Mouse (Mus musculus) limb, embryonic 13.5 days (tissue): ENCODE results near the gene Cops9. TPM values are rescaled to one million over a fixed set of nuclear protein-coding genes. Genes with fewer than 3 reads are reported as not detected.
A peak's percentile ranks its signal among the peaks of the same experiment; 100 is the strongest.

ENCODE experiments used
- ATAC-seq: fragments of 200-750 bp; cut with Nextera tagmentation; 2 replicates; pipeline ENCODE4 v1.8.0; 2017; ENCODE audit warnings: low read depth, moderate number of reproducible peaks, moderate TSS enrichment; ENCODE audit not compliant: low FRiP score
- H3K27ac ChIP-seq: fragments of 300-500 bp; sonication (generic); 2 replicates; pipeline ENCODE4 v1.5.1; 2015; ENCODE audit warnings: inconsistent platforms, mild to moderate bottlenecking, moderate library complexity
- H3K27me3 ChIP-seq: fragments of 300-500 bp; sonication (generic); 2 replicates; pipeline ENCODE4 v1.6.1; 2015; ENCODE audit warnings: mild to moderate bottlenecking, inconsistent platforms
- H3K36me3 ChIP-seq: fragments of 300-500 bp; sonication (generic); 2 replicates; pipeline ENCODE4 v1.6.1; 2015; ENCODE audit warnings: inconsistent platforms, mild to moderate bottlenecking, moderate library complexity
- H3K4me1 ChIP-seq: fragments of 300-500 bp; sonication (generic); 2 replicates; pipeline ENCODE4 v1.6.1; 2015; ENCODE audit warnings: inconsistent platforms
- H3K4me2 ChIP-seq: fragments of 300-500 bp; sonication (generic); replicated peaks from 2 replicates; pipeline ENCODE4 v1.6.1; 2015; ENCODE audit warnings: inconsistent platforms, mild to moderate bottlenecking, moderate library complexity
- H3K4me3 ChIP-seq: fragments of 300-500 bp; sonication (generic); 2 replicates; pipeline ENCODE4 v1.5.1; 2015; ENCODE audit warnings: moderate library complexity, mild to moderate bottlenecking, inconsistent platforms
- H3K9ac ChIP-seq: fragments of 300-500 bp; sonication (generic); 2 replicates; pipeline ENCODE4 v1.6.1; 2015; ENCODE audit warnings: mild to moderate bottlenecking, inconsistent platforms
- H3K9me3 ChIP-seq: fragments of 300-500 bp; sonication (generic); 2 replicates; pipeline ENCODE4 v1.6.1; 2016; ENCODE audit warnings: inconsistent platforms
- WGBS: fragments of 180-500 bp; shearing (Covaris S2); methylation state at CpG from one replicate; pipeline ENCODE4 v1.1.7; 2015; 5-methylcytosine and 5-hydroxymethylcytosine counted together
- polyA plus RNA-seq: library from polyadenylated mRNA; unstranded; fragments of >200 nt; fragmentation: Nextera tagmentation; extraction: Ambion mirVana; gene quantifications from 2 replicates; pipeline ENCODE4 v1.2.1, GENCODE M21; 2015

Cops9 gene
- polyA plus RNA-seq, 1 experiment from 2014 or later, result 386 TPM

- H3K36me3 ChIP-seq, result no peaks in the 10 kb centered on the region
- peaks cover 7% of the 10 kb centered on the region for H3K4me1 ChIP-seq
- 81% methylated on average over 6 of the region's 6 CpGs for WGBS
- H3K4me2 ChIP-seq, result no peak overlapping the region
- H3K27ac ChIP-seq, result no peak overlapping the region
- H3K9me3 ChIP-seq, result peaks cover 6% of the 10 kb centered on the region; the same call in 1 of the 2 replicates
- no peak for ATAC-seq
- H3K27me3 ChIP-seq, result peaks cover 4% of the 10 kb centered on the region; the same call in 1 of the 2 replicates
- H3K4me3 ChIP-seq, result no peak overlapping the region
- H3K9ac ChIP-seq, result no peak overlapping the region
These were observed 25.3 kb upstream of the Cops9 start for GRCm38 (mm10) chr1:92667106-92667505.

GRCm38 (mm10) chr1:92659392-92659791 is 17.6 kb upstream of the Cops9 start:
- Histone ChIP-seq H3K36me3 (no peaks in the 10 kb centered on the region), H3K27ac (no peak overlapping the region), H3K4me2 (no peak overlapping the region), H3K9ac (no peak overlapping the region), H3K4me3 (no peak overlapping the region), H3K4me1 (no peaks in the 10 kb centered on the region), H3K9me3 (no peaks in the 10 kb centered on the region), H3K27me3 (peaks cover 4% of the 10 kb centered on the region; the same call in 1 of the 2 replicates)
- no peak for ATAC-seq
- 60% methylated on average over 5 of the region's 5 CpGs for WGBS

- H3K9ac ChIP-seq, result no peak overlapping the region
- H3K4me1 ChIP-seq, result no peaks in the 10 kb centered on the region
- no peak overlapping the region for H3K4me2 ChIP-seq
- no peaks in the 10 kb centered on the region for H3K9me3 ChIP-seq
- no peak for ATAC-seq
- H3K4me3 ChIP-seq, result no peak overlapping the region
- no peak overlapping the region for H3K27ac ChIP-seq
- H3K27me3 ChIP-seq, result no peaks in the 10 kb centered on the region
- WGBS, result 65% methylated on average over 11 of the region's 11 CpGs
- no peaks in the 10 kb centered on the region for H3K36me3 ChIP-seq
These were observed 15.4 kb upstream of the Cops9 start for GRCm38 (mm10) chr1:92657025-92657820.

DNA sequence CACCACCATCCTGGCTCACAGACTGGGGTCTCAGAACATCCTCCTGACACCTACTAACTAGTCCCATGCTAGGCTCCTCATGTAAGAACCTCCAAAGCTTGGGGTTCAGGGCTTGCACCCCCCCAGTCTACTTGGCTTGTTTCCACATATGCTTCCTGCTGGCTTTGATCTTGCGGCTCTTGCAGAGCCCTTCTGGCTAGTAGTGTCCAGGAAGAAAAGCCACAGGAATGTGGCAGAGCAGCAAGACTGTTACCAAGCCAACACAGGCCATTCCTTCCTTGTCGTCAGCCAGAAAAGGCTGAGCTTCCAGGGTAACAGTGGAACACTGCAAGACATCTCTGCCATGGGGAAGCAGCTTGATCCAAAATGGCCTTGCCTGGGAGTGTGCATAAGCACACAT is 12.9 kb upstream of the Cops9 start:
- no peak overlapping the region for H3K27ac ChIP-seq
- H3K9me3 ChIP-seq, result no peaks in the 10 kb centered on the region
- H3K4me3 ChIP-seq, result no peak overlapping the region
- H3K27me3 ChIP-seq, result no peaks in the 10 kb centered on the region
- no peaks in the 10 kb centered on the region for H3K4me1 ChIP-seq
- WGBS, result 61% methylated on average over 2 of the region's 2 CpGs
- no peaks in the 10 kb centered on the region for H3K36me3 ChIP-seq
- H3K4me2 ChIP-seq, result no peak overlapping the region
- H3K9ac ChIP-seq, result no peak overlapping the region
- no peak for ATAC-seq

GRCm38 (mm10) chr1:92653179-92653578 is 11.4 kb upstream of the Cops9 start:
- no peak for ATAC-seq
- Histone ChIP-seq H3K9ac (no peak overlapping the region), H3K4me1 (0 out of 2 replicates have a peak, but pooled peaks cover 6% of the 10 kb centered on the region), H3K4me3 (no peak overlapping the region), H3K27me3 (no peaks in the 10 kb centered on the region), H3K4me2 (no peak overlapping the region), H3K27ac (no peak overlapping the region), H3K36me3 (no peaks in the 10 kb centered on the region), H3K9me3 (no peaks in the 10 kb centered on the region)
- 89% methylated on average over 3 of the region's 3 CpGs for WGBS

GRCm38 (mm10) chr1:92651467-92651866 is 9.7 kb upstream of the Cops9 start:
- no peak overlapping the region for H3K27ac ChIP-seq
- 63% methylated on average over 3 of the region's 3 CpGs for WGBS

GRCm38 (mm10) chr1:92648673-92649072 is 6.9 kb upstream of the Cops9 start, which contains the start of gene Otos:
TSS of gene Otos (minus strand) at chr1:92648841.
- no peak within 1 kb of the TSS for H3K27ac ChIP-seq
- ATAC-seq, result peak; percentile 48; the same call in 1 of the 2 replicates
- H3K4me2 ChIP-seq, result peak within 1 kb of the TSS; percentile 19; the same call in 1 of the 2 replicates
- 0 out of 2 replicates have a peak, but pooled peaks cover 9% of the 10 kb centered on the region for H3K4me1 ChIP-seq
- no peaks in the 10 kb centered on the region for H3K36me3 ChIP-seq
- 22% methylated on average over 8 of the region's 8 CpGs for WGBS
- no peak within 1 kb of the TSS for H3K9ac ChIP-seq
- H3K4me3 ChIP-seq, result no peak within 1 kb of the TSS
- H3K27me3 ChIP-seq, result 0 out of 2 replicates have a peak, but pooled peaks cover 7% of the 10 kb centered on the region
- no peaks in the 10 kb centered on the region for H3K9me3 ChIP-seq

More at GRCm38 (mm10) chr1:92651467-92651866, 9.7 kb upstream of the Cops9 start:
- H3K9ac ChIP-seq, result no peak overlapping the region
- 0 out of 2 replicates have a peak, but pooled peaks cover under 1% of the 10 kb centered on the region for H3K27me3 ChIP-seq
- H3K4me1 ChIP-seq, result 0 out of 2 replicates have a peak, but pooled peaks cover 9% of the 10 kb centered on the region
- no peaks in the 10 kb centered on the region for H3K9me3 ChIP-seq
- H3K4me2 ChIP-seq, result no peak overlapping the region
- ATAC-seq, result no peak
- no peak overlapping the region for H3K4me3 ChIP-seq
- H3K36me3 ChIP-seq, result no peaks in the 10 kb centered on the region

- WGBS, result 46% methylated on average over 10 of the region's 10 CpGs
- Histone ChIP-seq H3K27ac (no peak overlapping the region), H3K4me2 (peak overlapping the region; percentile 19; the same call in 1 of the 2 replicates), H3K9ac (no peak overlapping the region), H3K9me3 (no peaks in the 10 kb centered on the region), H3K4me3 (no peak overlapping the region), H3K36me3 (no peaks in the 10 kb centered on the region), H3K4me1 (0 out of 2 replicates have a peak, but pooled peaks cover 9% of the 10 kb centered on the region), H3K27me3 (0 out of 2 replicates have a peak, but pooled peaks cover 7% of the 10 kb centered on the region)
- no peak for ATAC-seq
These were observed 6.4 kb upstream of the Cops9 start for GRCm38 (mm10) chr1:92648197-92648596.

- Histone ChIP-seq H3K9me3 (no peaks in the 10 kb centered on the region), H3K4me1 (peaks cover 9% of the 10 kb centered on the region; the same call in 1 of the 2 replicates), H3K4me2 (peak overlapping the region; percentile 19; the same call in 1 of the 2 replicates), H3K27me3 (0 out of 2 replicates have a peak, but pooled peaks cover 7% of the 10 kb centered on the region), H3K36me3 (no peaks in the 10 kb centered on the region), H3K9ac (no peak overlapping the region), H3K4me3 (no peak overlapping the region), H3K27ac (no peak overlapping the region)
- 9% methylated on average over 8 of the region's 8 CpGs for WGBS
- peak; percentile 13; the same call in 1 of the 2 replicates for ATAC-seq
These were observed 6.0 kb upstream of the Cops9 start for GRCm38 (mm10) chr1:92647752-92648151.

GRCm38 (mm10) chr1:92647026-92647425 is 5.2 kb upstream of the Cops9 start:
- no peak for ATAC-seq
- no peaks in the 10 kb centered on the region for H3K9me3 ChIP-seq
- WGBS, result 70% methylated on average over 4 of the region's 4 CpGs

DNA sequence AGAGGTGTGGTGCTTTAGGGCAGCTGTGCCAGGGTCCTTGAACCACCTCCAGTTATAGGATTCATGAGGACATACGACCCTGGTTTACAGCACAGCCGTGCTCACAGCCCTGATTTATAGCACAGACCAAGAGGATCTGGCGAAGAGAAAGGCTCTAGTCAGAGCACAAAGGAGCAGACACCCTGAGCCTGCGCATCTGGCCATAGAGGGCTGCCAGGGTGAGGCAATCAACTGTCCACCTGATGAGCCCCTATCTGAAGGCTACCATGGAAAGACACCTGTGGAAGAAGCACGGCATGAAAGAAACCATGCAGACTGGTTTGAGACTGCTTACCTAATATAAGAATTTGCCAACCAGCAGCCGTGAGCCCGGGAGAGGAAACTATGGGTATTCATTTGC is 4.8 kb upstream of the Cops9 start:
- H3K27me3 ChIP-seq, result 0 out of 2 replicates have a peak, but pooled peaks cover 7% of the 10 kb centered on the region
- no peak overlapping the region for H3K4me2 ChIP-seq
- H3K27ac ChIP-seq, result no peak overlapping the region
- H3K9ac ChIP-seq, result peak overlapping the region; percentile 19; the same call in 1 of the 2 replicates
- H3K4me3 ChIP-seq, result no peak overlapping the region
- peaks cover 16% of the 10 kb centered on the region; the same call in 1 of the 2 replicates for H3K4me1 ChIP-seq
- ATAC-seq, result no peak
- H3K9me3 ChIP-seq, result no peaks in the 10 kb centered on the region
- no peaks in the 10 kb centered on the region for H3K36me3 ChIP-seq
- WGBS, result 53% methylated on average over 7 of the region's 7 CpGs

More at GRCm38 (mm10) chr1:92647026-92647425, 5.2 kb upstream of the Cops9 start:
- Histone ChIP-seq H3K27ac (no peak overlapping the region), H3K4me1 (peaks cover 16% of the 10 kb centered on the region; the same call in 1 of the 2 replicates), H3K36me3 (no peaks in the 10 kb centered on the region), H3K4me3 (no peak overlapping the region), H3K9ac (no peak overlapping the region), H3K27me3 (0 out of 2 replicates have a peak, but pooled peaks cover 7% of the 10 kb centered on the region), H3K4me2 (no peak overlapping the region)

- Histone ChIP-seq H3K4me3 (no peak overlapping the region), H3K4me2 (no peak overlapping the region), H3K36me3 (no peaks in the 10 kb centered on the region), H3K4me1 (peaks cover 18% of the 10 kb centered on the region), H3K9me3 (no peaks in the 10 kb centered on the region), H3K9ac (no peak overlapping the region; the same call in 1 of the 2 replicates), H3K27ac (no peak overlapping the region), H3K27me3 (0 out of 2 replicates have a peak, but pooled peaks cover 7% of the 10 kb centered on the region)
- no peak for ATAC-seq
- 42% methylated on average over 2 of the region's 2 CpGs for WGBS
These were observed 4.3 kb upstream of the Cops9 start for GRCm38 (mm10) chr1:92646111-92646510.
